ENCODE assay signal across 22 mouse cellular contexts in the genomic region with DNA sequence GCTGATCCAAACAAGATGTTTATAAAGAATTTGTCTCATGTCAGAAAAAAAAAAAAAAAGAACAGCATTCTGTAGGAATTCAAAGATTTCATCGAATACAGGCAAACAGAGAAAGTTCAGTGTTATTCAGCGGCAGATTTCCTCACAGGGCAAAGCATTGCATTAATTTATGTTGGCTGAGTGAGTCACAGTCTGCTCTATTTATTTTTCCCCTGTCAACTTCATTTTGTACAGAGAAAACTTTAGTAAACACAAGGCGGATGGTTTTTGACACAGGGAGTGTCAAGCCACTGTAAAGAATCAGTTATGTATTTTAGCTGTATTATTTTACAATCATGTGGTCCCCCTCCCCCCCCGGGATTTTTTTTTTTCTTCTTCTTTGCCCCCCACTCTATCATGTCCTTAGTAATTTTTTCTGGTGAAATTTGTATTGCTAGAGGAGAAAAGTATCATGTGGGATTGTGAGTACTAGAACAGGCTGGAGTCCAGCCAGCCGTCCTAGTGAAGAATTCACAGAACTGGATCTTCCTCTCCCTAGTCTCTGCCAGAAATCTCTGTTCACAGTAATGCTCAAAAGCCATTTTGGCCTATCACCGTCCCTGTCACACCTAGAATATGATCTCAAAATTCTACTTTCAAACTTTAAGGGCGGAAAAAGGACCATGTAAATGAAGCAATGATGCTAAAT. TPM values are rescaled to one million over a fixed set of nuclear protein-coding genes. Genes with fewer than 3 reads are reported as not detected.
DNase-seq lines count a peak whose midpoint lies in the region; ATAC-seq lines count a peak whose summit lies in the region.
"Had no signal": no experiment of that assay in that cellular context is flagged by ENCODE, and none has a peak within 500 bp of the region (broad histone marks: within the 10 kb centered on the region; RNA-seq: fewer than 3 reads in every experiment).

No protein-coding gene starts in this region.

- H3K4me3 ChIP-seq in embryonic facial prominence, embryonic 11.5 days (ENCODE audit: low read depth, low read length): no peak overlapping the region
- H3K4me3 ChIP-seq in embryonic facial prominence, embryonic 10.5 days: no peak overlapping the region
- H3K4me3 ChIP-seq in lung, embryonic 16.5 days (ENCODE audit: low read length): no peak overlapping the region
- H3K4me3 ChIP-seq in intestine, embryonic 14.5 days (ENCODE audit: low read depth, low read length): peak overlapping the region; percentile 18; the same call in 1 of the 2 replicates
- no peak overlapping the region for H3K4me3 ChIP-seq in stomach, embryonic 15.5 days (replicated peaks)
- H3K4me3 ChIP-seq: embryonic facial prominence, embryonic 13.5 days; hindbrain, embryonic 12.5 days; left cerebral cortex, adult 2 months; midbrain, embryonic 15.5 days; myocyte had no signal

- no peak overlapping the region for H3K27ac ChIP-seq in embryonic facial prominence, embryonic 11.5 days (replicated peaks; ENCODE audit: low read depth, low read length)
- no peak overlapping the region for H3K27ac ChIP-seq in embryonic facial prominence, embryonic 10.5 days (replicated peaks)
- H3K27ac ChIP-seq in lung, embryonic 16.5 days (ENCODE audit: low read length): no peak overlapping the region; the same call in 1 of the 2 replicates
- no peak overlapping the region for H3K27ac ChIP-seq in intestine, embryonic 14.5 days (ENCODE audit: low read depth)
- no peak overlapping the region for H3K27ac ChIP-seq in stomach, embryonic 15.5 days
- H3K27ac ChIP-seq: embryonic facial prominence, embryonic 13.5 days; hindbrain, embryonic 12.5 days; left cerebral cortex, adult 2 months; midbrain, embryonic 15.5 days had no signal

- DNase-seq in embryonic facial prominence, embryonic 11.5 days (ENCODE audit: low spot score): peak; percentile 6
- DNase-seq in embryonic facial prominence, embryonic 10.5 days (ENCODE audit: low spot score): no peak
- DNase-seq in lung, postnatal 14 days: no peak
- no peak for DNase-seq in intestine, embryonic 14.5 days (ENCODE audit: low spot score)
- DNase-seq in spleen, postnatal 4 days (ENCODE audit: low spot score in 2 of 2): no peak
- DNase-seq in urinary bladder, adult 18-20 months (ENCODE audit: low spot score in 2 of 2): no peak
- DNase-seq: cerebellum, adult 9-11 months; heart, postnatal 10 days; kidney, postnatal 14 days; layer of hippocampus, adult 9-11 months; right cerebral cortex, postnatal 14 days had no signal

- no peak for ATAC-seq in embryonic facial prominence, embryonic 11.5 days (replicated peaks; ENCODE audit: insufficient number of reproducible peaks, low FRiP score, low TSS enrichment, low read depth)
- peak; percentile 68; the same call in 1 of the 2 replicates for ATAC-seq in lung, embryonic 16.5 days (ENCODE audit: low read depth)
- no peak for ATAC-seq in intestine, embryonic 14.5 days (replicated peaks; ENCODE audit: low FRiP score, low TSS enrichment, low read depth)
- ATAC-seq in stomach, embryonic 15.5 days (ENCODE audit: insufficient read depth, low FRiP score, low read depth): peak; percentile 60
- ATAC-seq: forebrain, embryonic 16.5 days; inflammation-experienced regulatory T-cells, adult 6 months; midbrain, embryonic 15.5 days had no signal

- H3K9me3 ChIP-seq in embryonic facial prominence, embryonic 11.5 days (replicated peaks; ENCODE audit: control insufficient read depth, low read length): no peaks in the 10 kb centered on the region
- no peaks in the 10 kb centered on the region for H3K9me3 ChIP-seq in embryonic facial prominence, embryonic 10.5 days
- H3K9me3 ChIP-seq in lung, embryonic 16.5 days (ENCODE audit: control insufficient read depth, low read length): no peaks in the 10 kb centered on the region
- no peaks in the 10 kb centered on the region for H3K9me3 ChIP-seq in intestine, embryonic 14.5 days (ENCODE audit: control insufficient read depth, low read length)
- no peaks in the 10 kb centered on the region for H3K9me3 ChIP-seq in stomach, embryonic 15.5 days
- H3K9me3 ChIP-seq: embryonic facial prominence, embryonic 13.5 days; hindbrain, embryonic 12.5 days; midbrain, embryonic 15.5 days had no signal

- no peaks in the 10 kb centered on the region for H3K36me3 ChIP-seq in embryonic facial prominence, embryonic 11.5 days (replicated peaks; ENCODE audit: control insufficient read depth, insufficient read depth, low read depth, low read length)
- no peaks in the 10 kb centered on the region for H3K36me3 ChIP-seq in embryonic facial prominence, embryonic 10.5 days (replicated peaks)
- no peaks in the 10 kb centered on the region for H3K36me3 ChIP-seq in lung, embryonic 16.5 days (ENCODE audit: control insufficient read depth, insufficient read depth, low read length)
- H3K36me3 ChIP-seq in intestine, embryonic 14.5 days (ENCODE audit: control insufficient read depth, insufficient read depth, low read length): no peaks in the 10 kb centered on the region
- no peaks in the 10 kb centered on the region for H3K36me3 ChIP-seq in stomach, embryonic 15.5 days
- H3K36me3 ChIP-seq: embryonic facial prominence, embryonic 13.5 days; hindbrain, embryonic 12.5 days; midbrain, embryonic 15.5 days had no signal

- H3K27me3 ChIP-seq in embryonic facial prominence, embryonic 11.5 days (ENCODE audit: control insufficient read depth, insufficient read depth, low read length): no peaks in the 10 kb centered on the region
- no peaks in the 10 kb centered on the region for H3K27me3 ChIP-seq in embryonic facial prominence, embryonic 10.5 days (replicated peaks; ENCODE audit: low read depth, poor library complexity, severe bottlenecking)
- H3K27me3 ChIP-seq in lung, embryonic 16.5 days (ENCODE audit: control insufficient read depth, insufficient read depth, low read depth, low read length): no peaks in the 10 kb centered on the region
- H3K27me3 ChIP-seq in intestine, embryonic 14.5 days (replicated peaks; ENCODE audit: control insufficient read depth, insufficient read depth, low read length): no peaks in the 10 kb centered on the region
- no peaks in the 10 kb centered on the region for H3K27me3 ChIP-seq in stomach, embryonic 15.5 days (replicated peaks)
- H3K27me3 ChIP-seq: CH12.LX; embryonic facial prominence, embryonic 13.5 days; hindbrain, embryonic 12.5 days; midbrain, embryonic 15.5 days had no signal

- H3K4me1 ChIP-seq in embryonic facial prominence, embryonic 11.5 days (ENCODE audit: control insufficient read depth, insufficient read depth, low read length): no peaks in the 10 kb centered on the region
- H3K4me1 ChIP-seq in embryonic facial prominence, embryonic 10.5 days: no peaks in the 10 kb centered on the region
- H3K4me1 ChIP-seq in lung, embryonic 16.5 days (replicated peaks; ENCODE audit: control insufficient read depth, insufficient read depth, low read length): no peaks in the 10 kb centered on the region
- no peaks in the 10 kb centered on the region for H3K4me1 ChIP-seq in intestine, embryonic 14.5 days (replicated peaks; ENCODE audit: control insufficient read depth, insufficient read depth, low read length)
- no peaks in the 10 kb centered on the region for H3K4me1 ChIP-seq in stomach, embryonic 15.5 days
- H3K4me1 ChIP-seq: embryonic facial prominence, embryonic 13.5 days; hindbrain, embryonic 12.5 days; midbrain, embryonic 15.5 days had no signal

- no peak overlapping the region for H3K4me2 ChIP-seq in embryonic facial prominence, embryonic 11.5 days (ENCODE audit: low read depth, low read length)
- H3K4me2 ChIP-seq in lung, embryonic 16.5 days (ENCODE audit: low read depth, low read length): no peak overlapping the region
- H3K4me2 ChIP-seq in intestine, embryonic 14.5 days (ENCODE audit: low read length): peak overlapping the region; percentile 15; the same call in 1 of the 2 replicates
- no peak overlapping the region for H3K4me2 ChIP-seq in stomach, embryonic 15.5 days
- H3K4me2 ChIP-seq: embryonic facial prominence, embryonic 13.5 days; heart, embryonic 11.5 days; hindbrain, embryonic 12.5 days; midbrain, embryonic 15.5 days had no signal

- WGBS in embryonic facial prominence, embryonic 11.5 days: 74% methylated on average over 7 of the region's 7 CpGs
- 82% methylated on average over 7 of the region's 7 CpGs for WGBS in embryonic facial prominence, embryonic 10.5 days
- 40% methylated on average over 7 of the region's 7 CpGs for WGBS in lung, embryonic 16.5 days
- WGBS in intestine, embryonic 14.5 days: 45% methylated on average over 7 of the region's 7 CpGs
- 43% methylated on average over 7 of the region's 7 CpGs for WGBS in stomach, embryonic 15.5 days

- no peak overlapping the region for H3K9ac ChIP-seq in embryonic facial prominence, embryonic 11.5 days (replicated peaks; ENCODE audit: low read length)
- no peak overlapping the region for H3K9ac ChIP-seq in lung, embryonic 16.5 days (ENCODE audit: low read length)
- H3K9ac ChIP-seq in intestine, embryonic 14.5 days (ENCODE audit: low read length): peak overlapping the region; percentile 20; the same call in 1 of the 2 replicates
- no peak overlapping the region for H3K9ac ChIP-seq in stomach, embryonic 15.5 days
- H3K9ac ChIP-seq: embryonic facial prominence, embryonic 13.5 days; hindbrain, embryonic 12.5 days; midbrain, embryonic 15.5 days had no signal

RNA-seq across cellular contexts. Expression of a gene that starts 9.3 kb away (rescaled TPM):
- polyA plus RNA-seq in embryonic facial prominence, embryonic 11.5 days (2014; fragmentation: Nextera tagmentation; extraction: Ambion mirVana): 0.11 and 0.14 TPM in 2 replicates
- polyA plus RNA-seq in embryonic facial prominence, embryonic 10.5 days (2016; fragmentation: Nextera tagmentation; extraction: Ambion mirVana): 0.04 and 0.06 TPM in 2 replicates
- polyA plus RNA-seq in lung, embryonic 16.5 days (2015; fragmentation: Nextera tagmentation; extraction: Ambion mirVana): 0.69 and 1.3 TPM in 2 replicates
- 275 and 289 TPM in 2 replicates for polyA plus RNA-seq in intestine, embryonic 14.5 days (2014; fragmentation: Nextera tagmentation; extraction: Ambion mirVana)
- 49.4 and 85.9 TPM in 2 replicates for polyA plus RNA-seq in stomach, embryonic 15.5 days (2015; fragmentation: Nextera tagmentation; extraction: Ambion mirVana)
- polyA plus RNA-seq: inflammation-experienced regulatory T-cells, adult 6 months had no signal

Comparison
In these comparisons a context has a peak if more than half of its experiments do, and no peak if none do; other contexts are left out.
1. ATAC-seq: peak in lung, embryonic 16.5 days (single experiment) and stomach, embryonic 15.5 days (single experiment); none in embryonic facial prominence, embryonic 11.5 days (single experiment) and intestine, embryonic 14.5 days (single experiment).
2. RNA of a gene that starts 9.3 kb away (polyA plus RNA-seq): 275 to 289 TPM in intestine, embryonic 14.5 days and 49.4 to 85.9 TPM in stomach, embryonic 15.5 days; 0.69 to 1.3 TPM in lung, embryonic 16.5 days, 0.11 to 0.14 TPM in embryonic facial prominence, embryonic 11.5 days and 0.04 to 0.06 TPM in embryonic facial prominence, embryonic 10.5 days; every median in the first group is over 10 times any median in the second.